Mouse (Mus musculus) kidney, postnatal 36 days (tissue): ENCODE data around the gene Cks1b.

ENCODE experiments used
- DNase-seq, 2 experiments: peaks; one replicate each; pipeline ENCODE4 v3.0.0; 2021 to 2022; ENCODE audit warnings: mixed read lengths in 2 of 2

The Cks1b gene

GRCm38 (mm10) chr3:89395419-89395805 is 22.8 kb downstream of the Cks1b start:
- DNase-seq: peak in 1 of 2 experiments; percentile 36

- DNase-seq: peak; percentile 92 to 95
Measured at GRCm38 (mm10) chr3:89394894-89395256, 23.3 kb downstream of the Cks1b start.

GRCm38 (mm10) chr3:89394006-89394893 is 23.9 kb downstream of the Cks1b start, which contains the start of gene Zbtb7b:
Gene Zbtb7b (minus strand): TSS chr3:89394776.
- DNase-seq: peak; percentile 93 to 94

GRCm38 (mm10) chr3:89393605-89394004 is 24.6 kb downstream of the Cks1b start:
- DNase-seq: peak; percentile 99 to 100

GRCm38 (mm10) chr3:89392871-89393311 is 25.3 kb downstream of the Cks1b start:
- DNase-seq: peak; percentile 54 to 77

- peak; percentile 80 for DNase-seq
Measured at GRCm38 (mm10) chr3:89391663-89392511, 26.3 kb downstream of the Cks1b start.

- peak in 1 of 2 experiments; percentile 62 for DNase-seq
Measured at GRCm38 (mm10) chr3:89390699-89391662, 27.2 kb downstream of the Cks1b start.

- DNase-seq: peak; percentile 35 to 51
Measured at GRCm38 (mm10) chr3:89390111-89390515, 28.1 kb downstream of the Cks1b start.

- DNase-seq: peak; percentile 37 to 50
Measured at GRCm38 (mm10) chr3:89388901-89389740, 29.1 kb downstream of the Cks1b start.

- DNase-seq: peak; percentile 60 to 79
Measured at GRCm38 (mm10) chr3:89388134-89388881, 29.9 kb downstream of the Cks1b start.

- DNase-seq: peak in 1 of 2 experiments; percentile 27
Measured at GRCm38 (mm10) chr3:89387632-89388031, 30.6 kb downstream of the Cks1b start.

GRCm38 (mm10) chr3:89386438-89387420 is 31.5 kb downstream of the Cks1b start:
- peak in 1 of 2 experiments; percentile 43 for DNase-seq

GRCm38 (mm10) chr3:89385451-89385850 is 32.7 kb downstream of the Cks1b start:
- peak in 1 of 2 experiments; percentile 22 for DNase-seq

- DNase-seq: no peak
Measured at GRCm38 (mm10) chr3:89384331-89385076, 33.7 kb downstream of the Cks1b start.

- DNase-seq: no peak
Measured at GRCm38 (mm10) chr3:89383651-89384255, 34.4 kb downstream of the Cks1b start.

GRCm38 (mm10) chr3:89382950-89383349 is 35.2 kb downstream of the Cks1b start:
- DNase-seq: no peak

GRCm38 (mm10) chr3:89382033-89382882 is 35.9 kb downstream of the Cks1b start:
- DNase-seq: no peak
